Comparison of ENCODE assay signal across 8 mouse cellular contexts in the genomic region with DNA sequence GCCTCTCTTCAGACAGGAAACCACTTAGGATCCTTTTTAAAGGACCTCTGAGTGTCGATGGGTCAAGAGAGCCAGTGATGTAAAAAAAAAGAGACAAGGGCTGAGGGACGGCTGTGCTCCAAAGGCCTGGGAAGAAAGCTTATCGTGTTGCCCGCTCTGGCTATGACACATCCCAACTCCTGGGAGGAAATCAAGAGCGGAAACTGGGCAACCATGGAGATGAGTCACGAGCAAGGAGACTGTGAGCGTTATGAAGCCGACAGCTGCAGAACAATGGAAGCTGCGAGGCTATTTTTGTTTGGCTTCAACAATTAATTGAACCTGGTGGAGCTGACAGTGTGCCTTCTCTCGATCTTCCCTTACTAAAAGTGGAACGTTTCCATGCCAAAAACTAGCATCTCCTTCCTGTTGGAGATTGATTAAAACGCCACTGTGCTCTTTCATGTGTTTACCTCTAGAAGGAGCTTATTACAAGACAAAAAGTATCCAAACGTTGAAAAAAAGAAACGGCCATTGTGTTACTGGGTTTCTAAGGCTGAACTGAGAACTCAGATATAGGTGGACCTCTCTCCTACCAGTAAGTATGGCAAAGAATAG.
DNase-seq lines count a peak whose midpoint lies in the region; ATAC-seq and TF ChIP-seq lines count a peak whose summit lies in the region.

No protein-coding gene starts in this region.

- intact Hi-C loops in heart, adult 2 months (cut with DNase I) = loop anchor here (1.0 to 5.0 kb wide), 4 partner anchors 77 to 190 kb away; partner anchors contain the start of gene Emcn

- no peak for TF ChIP-seq POLR2A in heart, adult 2 months (IDR thresholded peaks at IDR 0.05; ENCODE audit: insufficient read depth, low read depth, low read length)

- WGBS in liver, embryonic 12.5 days (ENCODE audit: insufficient replicate concordance) = 32% methylated on average over 14 of the region's 14 CpGs
- 15% methylated on average over 14 of the region's 14 CpGs for WGBS in heart, adult 2 months
- WGBS in kidney, embryonic 16.5 days = 70% methylated on average over 14 of the region's 14 CpGs
- 41% methylated on average over 14 of the region's 14 CpGs for WGBS in lung, postnatal 0 days

- no peak overlapping the region for H3K4me2 ChIP-seq in liver, embryonic 12.5 days
- no peak overlapping the region for H3K4me2 ChIP-seq in kidney, embryonic 16.5 days (replicated peaks; ENCODE audit: low read depth, low read length)
- no peak overlapping the region for H3K4me2 ChIP-seq in lung, postnatal 0 days (replicated peaks; ENCODE audit: low read depth, low read length)

- ATAC-seq in liver, embryonic 12.5 days = no peak
- ATAC-seq in kidney, embryonic 16.5 days (ENCODE audit: low FRiP score, low TSS enrichment) = peak; percentile 75
- peak; percentile 93 for ATAC-seq in lung, postnatal 0 days
- ATAC-seq in megakaryocyte-erythroid progenitor cell, adult 5-6 weeks (replicated peaks; ENCODE audit: low FRiP score, low TSS enrichment, poor library complexity, severe bottlenecking) = no peak

- no peaks in the 10 kb centered on the region for H3K9me3 ChIP-seq in liver, embryonic 12.5 days (replicated peaks)
- H3K9me3 ChIP-seq in kidney, embryonic 16.5 days (ENCODE audit: low read length) = no peaks in the 10 kb centered on the region
- H3K9me3 ChIP-seq in lung, postnatal 0 days (ENCODE audit: low read length) = no peaks in the 10 kb centered on the region

- no peaks in the 10 kb centered on the region for H3K79me2 ChIP-seq in heart, adult 2 months (replicated peaks; ENCODE audit: control insufficient read depth, insufficient read depth, low read length)

- TF ChIP-seq EP300 in heart, adult 2 months (IDR thresholded peaks at IDR 0.05; ENCODE audit: insufficient read depth, low read depth, low read length) = peak; percentile 76; the same call in 1 of the 2 replicates
- TF ChIP-seq EP300 in lung, postnatal 0 days (IDR thresholded peaks at IDR 0.05) = peak; percentile 89

- no peak overlapping the region for H3K27ac ChIP-seq in liver, embryonic 12.5 days
- peak overlapping the region; percentile 67 for H3K27ac ChIP-seq in heart, adult 2 months
- no peak overlapping the region for H3K27ac ChIP-seq in kidney, embryonic 16.5 days (ENCODE audit: low read length)
- no peak overlapping the region for H3K27ac ChIP-seq in lung, postnatal 0 days (ENCODE audit: low read length)

- no peak overlapping the region for H3K9ac ChIP-seq in liver, embryonic 12.5 days
- H3K9ac ChIP-seq in heart, adult 2 months (ENCODE audit: low read depth, low read length) = no peak overlapping the region
- no peak overlapping the region for H3K9ac ChIP-seq in kidney, embryonic 16.5 days (replicated peaks; ENCODE audit: low read length)
- no peak overlapping the region for H3K9ac ChIP-seq in lung, postnatal 0 days (replicated peaks; ENCODE audit: low read depth)

- H3K4me3 ChIP-seq in liver, embryonic 12.5 days = no peak overlapping the region
- H3K4me3 ChIP-seq in heart, adult 2 months = no peak overlapping the region
- H3K4me3 ChIP-seq in kidney, embryonic 16.5 days (ENCODE audit: low read length) = no peak overlapping the region
- H3K4me3 ChIP-seq in lung, postnatal 0 days (ENCODE audit: low read depth, low read length) = no peak overlapping the region

- H3K36me3 ChIP-seq in liver, embryonic 12.5 days = no peaks in the 10 kb centered on the region
- peaks cover 2% of the 10 kb centered on the region; the same call in 1 of the 2 replicates for H3K36me3 ChIP-seq in heart, adult 2 months (ENCODE audit: control insufficient read depth, insufficient read depth, low read length)
- H3K36me3 ChIP-seq in kidney, embryonic 16.5 days (ENCODE audit: insufficient read depth, low read length) = no peaks in the 10 kb centered on the region
- H3K36me3 ChIP-seq in lung, postnatal 0 days (ENCODE audit: insufficient read depth, low read length) = no peaks in the 10 kb centered on the region

- no peaks in the 10 kb centered on the region for H3K4me1 ChIP-seq in liver, embryonic 12.5 days
- peaks cover 1% of the 10 kb centered on the region for H3K4me1 ChIP-seq in heart, adult 2 months (ENCODE audit: control insufficient read depth, insufficient read depth, low read length)
- no peaks in the 10 kb centered on the region for H3K4me1 ChIP-seq in kidney, embryonic 16.5 days (ENCODE audit: insufficient read depth, low read length)
- no peaks in the 10 kb centered on the region for H3K4me1 ChIP-seq in lung, postnatal 0 days (ENCODE audit: insufficient read depth, low read depth, low read length)

- peak; percentile 14 for DNase-seq in liver
- DNase-seq in cerebellum, adult 11 months = peak; percentile 37
- peak; percentile 55 to 80 for DNase-seq in heart, adult 2 months
- peak; percentile 72 for DNase-seq in lung, postnatal 0 days (ENCODE audit: low spot score)
- no peak for DNase-seq in spleen, postnatal 4 days (ENCODE audit: low spot score in 2 of 2)

- H3K27me3 ChIP-seq in liver, embryonic 12.5 days (replicated peaks) = no peaks in the 10 kb centered on the region
- H3K27me3 ChIP-seq in heart, adult 2 months (ENCODE audit: control insufficient read depth, insufficient read depth, low read length) = no peaks in the 10 kb centered on the region
- H3K27me3 ChIP-seq in kidney, embryonic 16.5 days (ENCODE audit: insufficient read depth, low read length) = no peaks in the 10 kb centered on the region
- H3K27me3 ChIP-seq in lung, postnatal 0 days (replicated peaks; ENCODE audit: insufficient read depth, low read length) = no peaks in the 10 kb centered on the region

- TF ChIP-seq CTCF in heart, adult 2 months (IDR thresholded peaks at IDR 0.05) = no peak
- no peak for TF ChIP-seq CTCF in lung, postnatal 0 days (IDR thresholded peaks at IDR 0.05)

Comparison
In these comparisons a context has a peak if more than half of its experiments do, and no peak if none do; other contexts are left out.
1. DNase-seq: peak in liver (single experiment), cerebellum, adult 11 months (single experiment), heart, adult 2 months (2 of 2) and lung, postnatal 0 days (single experiment); none in spleen, postnatal 4 days (0 of 2).
2. ATAC-seq: peak in kidney, embryonic 16.5 days (single experiment) and lung, postnatal 0 days (single experiment); none in liver, embryonic 12.5 days (single experiment) and megakaryocyte-erythroid progenitor cell, adult 5-6 weeks (single experiment).